Mouse (Mus musculus) spleen, postnatal 14 days (tissue): ENCODE data around the gene Xlr5b.
"Not testable (repeated sequence)": the region's sequence is repeated elsewhere in the genome, so short reads cannot be mapped to it uniquely, and the experiment has no call there.

Experiments
- DNase-seq, 2 experiments: peaks; one replicate each; pipeline ENCODE4 v3.0.0; 2021 to 2022; ENCODE audit warnings: low spot score in 2 of 2

Gene Xlr5b

GRCm38 (mm10) chrX:73148496-73148895 lies at the start of gene Xlr5b:
TSS of gene Xlr5b (plus strand) at chrX:73148796.
- not testable (repeated sequence) for DNase-seq

GRCm38 (mm10) chrX:73116747-73117146 lies 31.8 kb upstream of the Xlr5b start, which contains the start of gene Gm14685:
TSS of gene Gm14685 (plus strand) at chrX:73117047.
- DNase-seq = not testable (repeated sequence)

- not testable (repeated sequence) for DNase-seq
Observed at GRCm38 (mm10) chrX:73122859-73123829, 25.5 kb upstream of the Xlr5b start.

GRCm38 (mm10) chrX:73143218-73143618 lies 5.4 kb upstream of the Xlr5b start:
- not testable (repeated sequence) for DNase-seq

- DNase-seq = not testable (repeated sequence)
Observed at GRCm38 (mm10) chrX:73149350-73149749, 754 bp downstream of the Xlr5b start, which contains the start of gene DXBay18. TSS of gene DXBay18 (minus strand) at chrX:73149450.

- DNase-seq = not testable (repeated sequence)
Observed at GRCm38 (mm10) chrX:73176889-73177288, 28.3 kb downstream of the Xlr5b start, which contains the start of gene Spin2d. TSS of gene Spin2d (minus strand) at chrX:73176989.

- not testable (repeated sequence) for DNase-seq
Observed at GRCm38 (mm10) chrX:73191934-73192333, 43.3 kb downstream of the Xlr5b start, which contains the start of gene Xlr3b. TSS of gene Xlr3b (plus strand) at chrX:73192207.
